8 mouse cellular contexts compared by ENCODE assay signal in the genomic region with DNA sequence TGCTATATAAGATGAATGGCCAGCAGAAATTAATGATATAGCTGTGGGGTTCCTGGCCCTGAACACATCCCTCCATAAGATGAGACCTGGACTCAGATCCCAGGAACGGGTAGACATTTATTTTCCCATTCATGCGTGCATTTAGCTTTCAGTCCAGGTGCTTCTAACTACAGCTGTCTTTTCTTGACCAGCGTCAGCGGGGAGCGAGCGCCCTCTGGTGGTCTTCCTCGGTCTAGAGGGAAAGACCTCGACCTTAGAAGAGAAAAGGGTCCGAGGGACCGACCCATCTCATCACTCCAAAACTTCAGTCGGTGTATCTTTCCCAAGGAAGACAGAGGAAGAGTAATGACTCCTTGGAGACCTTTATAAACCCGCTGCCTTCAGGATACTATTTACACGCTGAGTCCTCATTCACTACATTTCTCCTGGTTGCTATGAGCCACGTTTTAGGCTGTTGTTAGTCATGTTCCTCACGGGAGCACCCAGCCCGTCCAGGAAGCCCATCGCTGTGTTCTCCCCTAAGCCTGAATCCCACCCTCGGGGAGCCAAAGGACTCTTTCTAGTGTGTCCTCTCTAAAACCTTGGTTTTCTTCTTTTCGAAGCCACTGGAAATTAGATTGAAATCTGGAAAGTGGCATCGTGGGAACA. TPM values are rescaled to one million over a fixed set of nuclear protein-coding genes. Genes with fewer than 3 reads are reported as not detected.
DNase-seq lines count a peak whose midpoint lies in the region; ATAC-seq and TF ChIP-seq lines count a peak whose summit lies in the region.

No protein-coding gene starts in this region.

- H3K27ac ChIP-seq in heart, embryonic 13.5 days (replicated peaks): no peak overlapping the region
- no peak overlapping the region for H3K27ac ChIP-seq in kidney, postnatal 0 days
- no peak overlapping the region for H3K27ac ChIP-seq in liver, embryonic 14.5 days
- no peak overlapping the region for H3K27ac ChIP-seq in neural tube, embryonic 11.5 days (ENCODE audit: low read depth, low read length)
- no peak overlapping the region for H3K27ac ChIP-seq in stomach, embryonic 16.5 days (ENCODE audit: low read length)

- peak; percentile 80 for DNase-seq in brain, embryonic 14.5 days (ENCODE audit: low read depth)
- peak; percentile 74 for DNase-seq in kidney, postnatal 0 days (ENCODE audit: low spot score)
- DNase-seq in liver, embryonic 14.5 days (ENCODE audit: low read depth in 3 of 3, low spot score in 3 of 3): peak; percentile 49 to 59 (median 55)
- peak; percentile 87 for DNase-seq in neural tube, embryonic 11.5 days (ENCODE audit: low spot score)

- H3K36me3 ChIP-seq in C2C12 (ENCODE audit: control insufficient read depth, insufficient read depth): no peaks in the 10 kb centered on the region
- no peaks in the 10 kb centered on the region for H3K36me3 ChIP-seq in heart, embryonic 13.5 days
- no peaks in the 10 kb centered on the region for H3K36me3 ChIP-seq in kidney, postnatal 0 days (ENCODE audit: insufficient read depth, low read length)
- no peaks in the 10 kb centered on the region for H3K36me3 ChIP-seq in liver, embryonic 14.5 days (replicated peaks; ENCODE audit: control insufficient read depth, insufficient read depth, low read depth)
- no peaks in the 10 kb centered on the region for H3K36me3 ChIP-seq in neural tube, embryonic 11.5 days (ENCODE audit: control insufficient read depth, insufficient read depth, low read length)
- no peaks in the 10 kb centered on the region for H3K36me3 ChIP-seq in stomach, embryonic 16.5 days (ENCODE audit: control insufficient read depth, insufficient read depth, low read length)

- peaks cover 8% of the 10 kb centered on the region for H3K4me1 ChIP-seq in heart, embryonic 13.5 days
- H3K4me1 ChIP-seq in kidney, postnatal 0 days (replicated peaks; ENCODE audit: insufficient read depth, low read length): no peaks in the 10 kb centered on the region
- peaks cover 0 to 18% of the 10 kb centered on the region in 2 experiments for H3K4me1 ChIP-seq in liver, embryonic 14.5 days (replicated peaks; ENCODE audit: control insufficient read depth in 2 of 2, insufficient read depth in 2 of 2, low read length in 1 of 2)
- H3K4me1 ChIP-seq in neural tube, embryonic 11.5 days (ENCODE audit: control insufficient read depth, insufficient read depth, low read length): no peaks in the 10 kb centered on the region
- no peaks in the 10 kb centered on the region for H3K4me1 ChIP-seq in stomach, embryonic 16.5 days (ENCODE audit: control insufficient read depth, insufficient read depth, low read length)

- peak; percentile 84 for ATAC-seq in erythroid progenitor cell, adult 5-6 weeks (replicated peaks; ENCODE audit: low FRiP score, poor library complexity, severe bottlenecking)
- ATAC-seq in heart, embryonic 13.5 days (ENCODE audit: extremely low read depth, insufficient number of reproducible peaks, low FRiP score, low TSS enrichment): no peak
- no peak; the same call in 1 of the 2 replicates for ATAC-seq in kidney, postnatal 0 days (replicated peaks; ENCODE audit: low FRiP score, low read depth)
- ATAC-seq in liver, embryonic 14.5 days (ENCODE audit: insufficient read depth): peak; percentile 63; the same call in 1 of the 2 replicates
- ATAC-seq in neural tube, embryonic 11.5 days (ENCODE audit: insufficient read depth, low FRiP score, low TSS enrichment): no peak
- ATAC-seq in stomach, embryonic 16.5 days (ENCODE audit: insufficient read depth, low FRiP score): peak; percentile 50; the same call in 1 of the 2 replicates

- no peak for TF ChIP-seq EP300 in liver, embryonic 14.5 days (IDR thresholded peaks at IDR 0.05; ENCODE audit: low read depth)

- H3K79me3 ChIP-seq in C2C12 (ENCODE audit: low read depth): no peaks in the 10 kb centered on the region

- TF ChIP-seq CTCF in C2C12 (IDR thresholded peaks at IDR 0.05; ENCODE audit: control insufficient read depth, insufficient read depth, insufficient read length): peak; percentile 62
- TF ChIP-seq CTCF in brain, embryonic 14.5 days (IDR thresholded peaks at IDR 0.05; ENCODE audit: borderline replicate concordance, extremely low read depth, insufficient read depth, insufficient read length): peak; percentile 95
- peak; percentile 95 for TF ChIP-seq CTCF in kidney, postnatal 0 days (IDR thresholded peaks at IDR 0.05; ENCODE audit: low read depth)
- peak; percentile 95 for TF ChIP-seq CTCF in liver, embryonic 14.5 days (IDR thresholded peaks at IDR 0.05; ENCODE audit: low read depth)

- peaks cover 8% of the 10 kb centered on the region for H3K27me3 ChIP-seq in C2C12 (ENCODE audit: control insufficient read depth, insufficient read depth, insufficient read length)
- no peaks in the 10 kb centered on the region; the same call in 1 of the 2 replicates for H3K27me3 ChIP-seq in heart, embryonic 13.5 days (replicated peaks)
- H3K27me3 ChIP-seq in kidney, postnatal 0 days (ENCODE audit: insufficient read depth, low read length): no peaks in the 10 kb centered on the region
- H3K27me3 ChIP-seq in liver, embryonic 14.5 days (ENCODE audit: control insufficient read depth, insufficient read depth, low read length): no peaks in the 10 kb centered on the region
- H3K27me3 ChIP-seq in neural tube, embryonic 11.5 days (ENCODE audit: control insufficient read depth, insufficient read depth, low read length): no peaks in the 10 kb centered on the region
- H3K27me3 ChIP-seq in stomach, embryonic 16.5 days (ENCODE audit: control insufficient read depth, insufficient read depth, low read length): no peaks in the 10 kb centered on the region

- no peak overlapping the region for H3K4me3 ChIP-seq in C2C12 (ENCODE audit: insufficient read depth, poor library complexity, severe bottlenecking)
- peak overlapping the region; percentile 36 for H3K4me3 ChIP-seq in heart, embryonic 13.5 days
- no peak overlapping the region for H3K4me3 ChIP-seq in kidney, postnatal 0 days (replicated peaks; ENCODE audit: low read depth, low read length)
- H3K4me3 ChIP-seq in liver, embryonic 14.5 days (ENCODE audit: insufficient read depth in 1 of 2, low read depth in 2 of 2, low read length in 2 of 2): peak overlapping the region; percentile 4 to 36; a peak in 3 of 4 replicates
- no peak overlapping the region for H3K4me3 ChIP-seq in neural tube, embryonic 11.5 days (ENCODE audit: low read depth, low read length)
- H3K4me3 ChIP-seq in stomach, embryonic 16.5 days (replicated peaks; ENCODE audit: low read length): no peak overlapping the region

- no peak for TF ChIP-seq POLR2A in brain, embryonic 14.5 days (IDR thresholded peaks at IDR 0.05; ENCODE audit: borderline replicate concordance, extremely low read depth, insufficient read depth, insufficient read length, poor library complexity, severe bottlenecking)

- no peaks in the 10 kb centered on the region for H3K9me3 ChIP-seq in heart, embryonic 13.5 days
- H3K9me3 ChIP-seq in kidney, postnatal 0 days (replicated peaks; ENCODE audit: low read length): no peaks in the 10 kb centered on the region
- no peaks in the 10 kb centered on the region for H3K9me3 ChIP-seq in liver, embryonic 14.5 days (ENCODE audit: control insufficient read depth, low read length)
- no peaks in the 10 kb centered on the region for H3K9me3 ChIP-seq in neural tube, embryonic 11.5 days (ENCODE audit: control insufficient read depth, low read length)
- H3K9me3 ChIP-seq in stomach, embryonic 16.5 days (replicated peaks; ENCODE audit: control insufficient read depth, low read length): no peaks in the 10 kb centered on the region

- peak overlapping the region; percentile 65 for H3K4me2 ChIP-seq in heart, embryonic 13.5 days
- peak overlapping the region; percentile 39 for H3K4me2 ChIP-seq in kidney, postnatal 0 days (ENCODE audit: low read length)
- H3K4me2 ChIP-seq in liver, embryonic 14.5 days (ENCODE audit: low read depth): peak overlapping the region; percentile 60
- 0 out of 2 replicates have a peak overlapping the region, but pooled peaks have one; percentile 2 for H3K4me2 ChIP-seq in neural tube, embryonic 11.5 days (ENCODE audit: low read depth)
- H3K4me2 ChIP-seq in stomach, embryonic 16.5 days (ENCODE audit: low read depth, low read length): peak overlapping the region; percentile 25

- H3K9ac ChIP-seq in heart, embryonic 13.5 days: peak overlapping the region; percentile 44
- no peak overlapping the region for H3K9ac ChIP-seq in kidney, postnatal 0 days (ENCODE audit: low read depth, low read length)
- H3K9ac ChIP-seq in liver, embryonic 14.5 days (replicated peaks): no peak overlapping the region
- H3K9ac ChIP-seq in neural tube, embryonic 11.5 days (ENCODE audit: low read length): no peak overlapping the region
- no peak overlapping the region for H3K9ac ChIP-seq in stomach, embryonic 16.5 days (ENCODE audit: low read length)

- H3ac ChIP-seq in C2C12 (ENCODE audit: control insufficient read depth, insufficient read length, low read depth): no peak overlapping the region

- H3K79me2 ChIP-seq in C2C12 (ENCODE audit: control insufficient read depth, insufficient read depth): no peaks in the 10 kb centered on the region

- 12% methylated on average over 20 of the region's 20 CpGs for WGBS in heart, embryonic 13.5 days
- WGBS in kidney, postnatal 0 days: 15% methylated on average over 20 of the region's 20 CpGs
- WGBS in liver, embryonic 14.5 days (ENCODE audit: insufficient replicate concordance): 4% methylated on average over 20 of the region's 20 CpGs
- 22% methylated on average over 20 of the region's 20 CpGs for WGBS in neural tube, embryonic 11.5 days
- WGBS in stomach, embryonic 16.5 days: 13% methylated on average over 20 of the region's 20 CpGs

RNA-seq across cellular contexts. Expression of gene Cdc25a, which starts 12.9 kb away (rescaled TPM):
- polyA plus RNA-seq in C2C12 (2012; fragmentation: generic; extraction: Trizol): 23.3 TPM
- 15.4 and 16.7 TPM in 2 replicates for polyA plus RNA-seq in brain, embryonic 14.5 days (2012; rRNA removed)
- 12.2 and 19.1 TPM in 2 replicates for total RNA-seq in erythroid progenitor cell, adult 5-6 weeks (2015; ENCODE audit: low replicate concordance)
- 39.5 and 40.3 TPM in 2 replicates for total RNA-seq in erythroid progenitor cell, adult 5-6 weeks (2017; ENCODE audit: low replicate concordance)
- polyA plus RNA-seq in heart, embryonic 13.5 days (2015; fragmentation: Nextera tagmentation; extraction: Ambion mirVana): 17.8 and 19.5 TPM in 2 replicates
- polyA plus RNA-seq in kidney, postnatal 0 days (2015; fragmentation: Nextera tagmentation; extraction: Ambion mirVana): 15.6 and 15.7 TPM in 2 replicates
- polyA plus RNA-seq in liver, embryonic 14.5 days (2012; rRNA removed): 7.6 and 10.8 TPM in 2 replicates
- 11.9 and 14.9 TPM in 2 replicates for polyA plus RNA-seq in liver, embryonic 14.5 days (2014; fragmentation: Nextera tagmentation; extraction: Ambion mirVana)
- 35.4 and 37.9 TPM in 2 replicates for polyA plus RNA-seq in neural tube, embryonic 11.5 days (2014; fragmentation: Nextera tagmentation; extraction: Ambion mirVana)
- 26.0 and 26.6 TPM in 2 replicates for polyA plus RNA-seq in stomach, embryonic 16.5 days (2015; fragmentation: Nextera tagmentation; extraction: Ambion mirVana)

RNA-seq across cellular contexts. Expression of gene Camp, which starts 13.1 kb away (rescaled TPM):
- polyA plus RNA-seq in C2C12 (2012; fragmentation: generic; extraction: Trizol): not detected
- polyA plus RNA-seq in brain, embryonic 14.5 days (2012; rRNA removed): 0.53 and 0.94 TPM in 2 replicates
- 769 and 967 TPM in 2 replicates for total RNA-seq in erythroid progenitor cell, adult 5-6 weeks (2015; ENCODE audit: low replicate concordance)
- total RNA-seq in erythroid progenitor cell, adult 5-6 weeks (2017; ENCODE audit: low replicate concordance): 327 and 371 TPM in 2 replicates
- polyA plus RNA-seq in heart, embryonic 13.5 days (2015; fragmentation: Nextera tagmentation; extraction: Ambion mirVana): 0.74 and 1.5 TPM in 2 replicates
- polyA plus RNA-seq in kidney, postnatal 0 days (2015; fragmentation: Nextera tagmentation; extraction: Ambion mirVana): 1.6 and 1.9 TPM in 2 replicates
- polyA plus RNA-seq in liver, embryonic 14.5 days (2012; rRNA removed): 54.1 and 56.1 TPM in 2 replicates
- polyA plus RNA-seq in liver, embryonic 14.5 days (2014; fragmentation: Nextera tagmentation; extraction: Ambion mirVana): 78.5 and 101 TPM in 2 replicates
- 0.68 and 1.1 TPM in 2 replicates for polyA plus RNA-seq in neural tube, embryonic 11.5 days (2014; fragmentation: Nextera tagmentation; extraction: Ambion mirVana)
- 17.3 and 22.6 TPM in 2 replicates for polyA plus RNA-seq in stomach, embryonic 16.5 days (2015; fragmentation: Nextera tagmentation; extraction: Ambion mirVana)

RNA-seq across cellular contexts. Expression of gene Nme6, which starts 30.0 kb away (rescaled TPM):
- polyA plus RNA-seq in C2C12 (2012; fragmentation: generic; extraction: Trizol): 46.5 TPM
- polyA plus RNA-seq in brain, embryonic 14.5 days (2012; rRNA removed): 54.5 and 62.4 TPM in 2 replicates
- 12.2 and 18.7 TPM in 2 replicates for total RNA-seq in erythroid progenitor cell, adult 5-6 weeks (2015; ENCODE audit: low replicate concordance)
- 9.0 and 10.0 TPM in 2 replicates for total RNA-seq in erythroid progenitor cell, adult 5-6 weeks (2017; ENCODE audit: low replicate concordance)
- polyA plus RNA-seq in heart, embryonic 13.5 days (2015; fragmentation: Nextera tagmentation; extraction: Ambion mirVana): 59.9 and 61.4 TPM in 2 replicates
- polyA plus RNA-seq in kidney, postnatal 0 days (2015; fragmentation: Nextera tagmentation; extraction: Ambion mirVana): 58.3 and 64.4 TPM in 2 replicates
- 34.0 and 34.3 TPM in 2 replicates for polyA plus RNA-seq in liver, embryonic 14.5 days (2012; rRNA removed)
- 53.6 and 54.6 TPM in 2 replicates for polyA plus RNA-seq in liver, embryonic 14.5 days (2014; fragmentation: Nextera tagmentation; extraction: Ambion mirVana)
- polyA plus RNA-seq in neural tube, embryonic 11.5 days (2014; fragmentation: Nextera tagmentation; extraction: Ambion mirVana): 83.9 and 87.2 TPM in 2 replicates
- polyA plus RNA-seq in stomach, embryonic 16.5 days (2015; fragmentation: Nextera tagmentation; extraction: Ambion mirVana): 58.5 and 61.0 TPM in 2 replicates

RNA-seq across cellular contexts. Expression of gene Spink8, which starts 50.4 kb away (rescaled TPM):
- not detected for polyA plus RNA-seq in C2C12 (2012; fragmentation: generic; extraction: Trizol)
- not detected in 2 replicates for polyA plus RNA-seq in brain, embryonic 14.5 days (2012; rRNA removed)
- total RNA-seq in erythroid progenitor cell, adult 5-6 weeks (2015; ENCODE audit: low replicate concordance): not detected in 2 replicates
- not detected in 2 replicates for total RNA-seq in erythroid progenitor cell, adult 5-6 weeks (2017; ENCODE audit: low replicate concordance)
- not detected in 2 replicates for polyA plus RNA-seq in heart, embryonic 13.5 days (2015; fragmentation: Nextera tagmentation; extraction: Ambion mirVana)
- 155 and 206 TPM in 2 replicates for polyA plus RNA-seq in kidney, postnatal 0 days (2015; fragmentation: Nextera tagmentation; extraction: Ambion mirVana)
- not detected in 2 replicates for polyA plus RNA-seq in liver, embryonic 14.5 days (2012; rRNA removed)
- polyA plus RNA-seq in liver, embryonic 14.5 days (2014; fragmentation: Nextera tagmentation; extraction: Ambion mirVana): not detected in 2 replicates
- not detected in 2 replicates for polyA plus RNA-seq in neural tube, embryonic 11.5 days (2014; fragmentation: Nextera tagmentation; extraction: Ambion mirVana)
- polyA plus RNA-seq in stomach, embryonic 16.5 days (2015; fragmentation: Nextera tagmentation; extraction: Ambion mirVana): 0.18 TPM in 1 of 2 replicates, not detected in the other

Comparison
In these comparisons a context has a peak if more than half of its experiments do, and no peak if none do; other contexts are left out.
1. H3K4me3 ChIP-seq: peak in heart, embryonic 13.5 days (single experiment) and liver, embryonic 14.5 days (2 of 2); none in C2C12 (single experiment), kidney, postnatal 0 days (single experiment), neural tube, embryonic 11.5 days (single experiment) and stomach, embryonic 16.5 days (single experiment).
2. ATAC-seq: peak in erythroid progenitor cell, adult 5-6 weeks (single experiment), liver, embryonic 14.5 days (single experiment) and stomach, embryonic 16.5 days (single experiment); none in heart, embryonic 13.5 days (single experiment), kidney, postnatal 0 days (single experiment) and neural tube, embryonic 11.5 days (single experiment).
3. H3K4me2 ChIP-seq: peak in every context shown above with its lines; median percentile 65 in heart, embryonic 13.5 days; 60 in liver, embryonic 14.5 days; 39 in kidney, postnatal 0 days; 25 in stomach, embryonic 16.5 days; 2 in neural tube, embryonic 11.5 days.
4. Peak in every context shown above with its lines, with median percentiles within 50 percentile points of each other: CTCF ChIP-seq and DNase-seq.